Mouse (Mus musculus) myocyte (in vitro differentiated cells): ENCODE measurements at regions not wholly inside any gene's neighbourhood (a gene's known extent, or its start where the extent isn't known, plus 50 kb on each side); places are given as distances from the start of the nearest gene placed in this dataset.

Experiments used
- MYOD1 ChIP-seq, 3 experiments: IDR thresholded peaks; one replicate each; pipeline ENCODE4 v1.6.1; 2011; ENCODE audit warnings: control low read depth in 2 of 3, low read depth in 2 of 3, mild to moderate bottlenecking in 2 of 3, moderate library complexity in 1 of 3; ENCODE audit not compliant: insufficient read length in 2 of 3, control insufficient read depth in 1 of 3
- MYOG ChIP-seq, 3 experiments: IDR thresholded peaks; one replicate each; pipeline ENCODE4 v1.6.1; 2011; ENCODE audit warnings: control low read depth in 2 of 3, low read depth in 2 of 3, mild to moderate bottlenecking in 2 of 3; ENCODE audit not compliant: insufficient read length in 2 of 3, control insufficient read depth in 1 of 3, insufficient read depth in 1 of 3
- POLR2A ChIP-seq: IDR thresholded peaks from one replicate; pipeline ENCODE4 v1.6.1; 2011; ENCODE audit warnings: low read depth, mild to moderate bottlenecking, control low read depth, moderate library complexity; ENCODE audit not compliant: insufficient read length
- POLR2AphosphoS2 ChIP-seq: IDR thresholded peaks from one replicate; pipeline ENCODE4 v1.6.1; 2011; ENCODE audit warnings: low read depth, control low read depth; ENCODE audit not compliant: insufficient read length
- TCF12 ChIP-seq: IDR thresholded peaks from one replicate; pipeline ENCODE4 v1.6.1; 2011; ENCODE audit warnings: mild to moderate bottlenecking, control low read depth; ENCODE audit not compliant: poor library complexity, insufficient read depth, severe bottlenecking
- TCF3 ChIP-seq: IDR thresholded peaks from one replicate; pipeline ENCODE4 v1.6.1; 2011; ENCODE audit warnings: low read depth, control low read depth; ENCODE audit not compliant: insufficient read length
- USF1 ChIP-seq: IDR thresholded peaks from one replicate; pipeline ENCODE4 v1.6.1; 2011; ENCODE audit warnings: low read depth, mild to moderate bottlenecking, control low read depth, moderate library complexity

DNA sequence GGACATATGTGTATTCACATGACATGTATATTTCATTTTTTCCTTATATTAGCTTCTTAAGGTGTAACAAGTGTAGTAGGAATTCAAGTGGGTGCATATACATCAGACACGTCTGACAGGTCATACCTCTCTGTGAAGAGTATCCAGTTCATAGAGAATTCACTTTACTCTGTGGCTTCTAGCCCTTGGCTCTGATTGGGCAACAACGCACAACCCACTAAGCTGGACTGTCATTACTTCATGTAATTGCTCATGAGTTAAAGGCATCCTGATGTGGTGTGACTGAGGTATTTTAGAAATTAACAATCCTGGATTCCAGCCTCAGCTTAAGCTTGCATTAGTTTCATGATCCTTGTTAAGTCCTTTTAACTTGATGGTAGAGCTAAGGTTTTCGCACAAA is 103.0 kb upstream of the Ptger4 start:
- TF ChIP-seq POLR2AphosphoS2: no peak
- TF ChIP-seq TCF3: no peak
- no peak for TF ChIP-seq POLR2A
- TF ChIP-seq TCF12: no peak
- no peak for TF ChIP-seq MYOD1 (IDR thresholded peaks at IDR 0.05; ENCODE audit: control insufficient read depth in 1 of 3, insufficient read length in 2 of 3, low read depth in 2 of 3)
- no peak for TF ChIP-seq USF1
- no peak for TF ChIP-seq MYOG (IDR thresholded peaks at IDR 0.05; ENCODE audit: control insufficient read depth in 1 of 3, insufficient read depth in 1 of 3, insufficient read length in 2 of 3, low read depth in 2 of 3)
